Mouse (Mus musculus) MEL (cell line): Measurements from ENCODE around the gene Ralb. TPM values are rescaled to one million over a fixed set of nuclear protein-coding genes. Genes with fewer than 3 reads are reported as not detected.

Experiments
- DNase-seq: peaks from one replicate; pipeline ENCODE4 v3.0.0; 2011; ENCODE audit warnings: low read depth, low spot score
- H3K27ac ChIP-seq: 2 replicates; pipeline ENCODE4 v1.5.1; 2012; ENCODE audit warnings: low read depth, mild to moderate bottlenecking, control low read depth, low read length, moderate library complexity; ENCODE audit not compliant: control insufficient read depth
- H3K27me3 ChIP-seq, 2 experiments: fragments of 150-350 bp in 1 of 2; sonication (generic) in 1 of 2; 2 replicates each; pipeline ENCODE4 v1.6.1; 2012; ENCODE audit warnings: low read length in 2 of 2, mild to moderate bottlenecking in 2 of 2, improper control_type of control experiment in 1 of 2, moderate library complexity in 1 of 2; ENCODE audit not compliant: insufficient read depth in 2 of 2, control insufficient read depth in 1 of 2
- H3K36me3 ChIP-seq, 2 experiments: 2 replicates each; pipeline ENCODE4 v1.6.1; 2012 to 2014; ENCODE audit warnings: low read length in 2 of 2, improper control_type of control experiment in 1 of 2, inconsistent platforms in 1 of 2, mild to moderate bottlenecking in 1 of 2; ENCODE audit not compliant: insufficient read depth in 2 of 2, control insufficient read depth in 1 of 2
- H3K4me1 ChIP-seq, 2 experiments: fragments of 150-350 bp in 1 of 2; sonication (generic) in 1 of 2; 2 replicates each; pipeline ENCODE4 v1.6.1; 2012; ENCODE audit warnings: low read length in 2 of 2, improper control_type of control experiment in 1 of 2, mild to moderate bottlenecking in 1 of 2; ENCODE audit not compliant: insufficient read depth in 2 of 2, control insufficient read depth in 1 of 2
- H3K4me3 ChIP-seq, 2 experiments: fragments of 150-350 bp in 1 of 2; sonication (generic) in 1 of 2; 2 replicates each; pipeline ENCODE4 v1.5.1; 2012; ENCODE audit warnings: low read depth in 2 of 2, low read length in 2 of 2, mild to moderate bottlenecking in 2 of 2, moderate library complexity in 2 of 2, control low read depth in 1 of 2, improper control_type of control experiment in 1 of 2; ENCODE audit not compliant: control insufficient read depth in 1 of 2, insufficient read depth in 1 of 2
- H3K79me2 ChIP-seq: 2 replicates; pipeline ENCODE4 v1.6.1; 2012; ENCODE audit warnings: mild to moderate bottlenecking, low read length, moderate library complexity; ENCODE audit not compliant: control insufficient read depth, poor library complexity, insufficient read depth
- H3K9ac ChIP-seq: 2 replicates; pipeline ENCODE4 v1.6.1; 2012; ENCODE audit warnings: low read depth, mild to moderate bottlenecking, control low read depth, low read length, moderate library complexity; ENCODE audit not compliant: control insufficient read depth, poor library complexity, severe bottlenecking
- H3K9me3 ChIP-seq: fragments of 150-350 bp; sonication (generic); replicated peaks from 2 replicates; pipeline ENCODE4 v1.6.1; 2012; ENCODE audit warnings: mild to moderate bottlenecking, low read length, improper control_type of control experiment, moderate library complexity; ENCODE audit not compliant: insufficient read depth
- BHLHE40 ChIP-seq: IDR thresholded peaks from 2 replicates; pipeline ENCODE4 v1.6.1; 2012; ENCODE audit warnings: low read depth, mild to moderate bottlenecking, inconsistent platforms, low read length, improper control_type of control experiment, borderline replicate concordance
- CTCF ChIP-seq, 3 experiments: IDR thresholded peaks in 2 of 3; conservative IDR thresholded peaks in 1 of 3; 2 replicates each; pipeline ENCODE4 v1.5.1; 2011 to 2012; ENCODE audit warnings: low read length in 3 of 3, low read depth in 2 of 3, mild to moderate bottlenecking in 2 of 3, improper control_type of control experiment in 1 of 3, inconsistent platforms in 1 of 3, mixed read lengths in 1 of 3, moderate library complexity in 1 of 3; ENCODE audit not compliant: control insufficient read depth in 1 of 3, insufficient read depth in 1 of 3, poor library complexity in 1 of 3, severe bottlenecking in 1 of 3
- E2F4 ChIP-seq: IDR thresholded peaks from 2 replicates; pipeline ENCODE4 v1.6.1; 2011; ENCODE audit warnings: low read depth, low read length, improper control_type of control experiment, borderline replicate concordance
- ELF1 ChIP-seq: IDR thresholded peaks from 2 replicates; pipeline ENCODE4 v1.6.1; 2014; ENCODE audit warnings: low read depth, mild to moderate bottlenecking, inconsistent platforms, low read length, improper control_type of control experiment, moderate library complexity
- EP300 ChIP-seq, 2 experiments: IDR thresholded peaks; 2 replicates each; pipeline ENCODE4 v1.6.1; 2011; ENCODE audit warnings: improper control_type of control experiment in 2 of 2, low read length in 2 of 2, low read depth in 1 of 2, mild to moderate bottlenecking in 1 of 2
- GABPA ChIP-seq: IDR thresholded peaks from 2 replicates; pipeline ENCODE4 v1.6.1; 2012; ENCODE audit warnings: low read depth, mild to moderate bottlenecking, inconsistent platforms, low read length, improper control_type of control experiment, moderate library complexity
- HCFC1 ChIP-seq: IDR thresholded peaks from 2 replicates; pipeline ENCODE4 v1.6.1; 2012; ENCODE audit warnings: low read depth, mild to moderate bottlenecking, inconsistent platforms, low read length, improper control_type of control experiment, moderate library complexity
- JUND ChIP-seq: IDR thresholded peaks from 2 replicates; pipeline ENCODE4 v1.6.1; 2011; ENCODE audit warnings: low read depth, mild to moderate bottlenecking, improper control_type of control experiment, low read length
- KAT2A ChIP-seq: conservative IDR thresholded peaks from 2 replicates; pipeline ENCODE4 v1.6.1; 2012; ENCODE audit warnings: low read depth, low read length, improper control_type of control experiment, inconsistent platforms
- MAFK ChIP-seq: IDR thresholded peaks from 2 replicates; pipeline ENCODE4 v1.6.1; 2011; ENCODE audit warnings: low read depth, mild to moderate bottlenecking, low read length, improper control_type of control experiment, borderline replicate concordance
- MAX ChIP-seq: IDR thresholded peaks from 2 replicates; pipeline ENCODE4 v1.6.1; 2011; ENCODE audit warnings: low read length, improper control_type of control experiment
- MAZ ChIP-seq: IDR thresholded peaks from 2 replicates; pipeline ENCODE4 v1.6.1; 2012; ENCODE audit warnings: low read depth, mild to moderate bottlenecking, inconsistent platforms, low read length, improper control_type of control experiment
- MXI1 ChIP-seq: IDR thresholded peaks from 2 replicates; pipeline ENCODE4 v1.6.1; 2011; ENCODE audit warnings: mild to moderate bottlenecking, low read depth, low read length, improper control_type of control experiment
- MYC ChIP-seq: IDR thresholded peaks from 2 replicates; pipeline ENCODE4 v1.6.1; 2011; ENCODE audit warnings: low read depth, mild to moderate bottlenecking, low read length, improper control_type of control experiment, moderate library complexity
- NELFE ChIP-seq: IDR thresholded peaks from 2 replicates; pipeline ENCODE4 v1.6.1; 2011; ENCODE audit warnings: low read depth, low read length, improper control_type of control experiment
- NRF1 ChIP-seq: IDR thresholded peaks from 2 replicates; pipeline ENCODE4 v1.6.1; 2014; ENCODE audit warnings: low read depth, mild to moderate bottlenecking, inconsistent platforms, low read length, improper control_type of control experiment, moderate library complexity; ENCODE audit not compliant: poor library complexity, insufficient read depth, severe bottlenecking
- POLR2A ChIP-seq, 2 experiments: IDR thresholded peaks; 2 replicates each; pipeline ENCODE4 v1.6.1; 2011 to 2012; ENCODE audit warnings: low read length in 2 of 2, mild to moderate bottlenecking in 2 of 2, control low read depth in 1 of 2, improper control_type of control experiment in 1 of 2, low read depth in 1 of 2, moderate library complexity in 1 of 2; ENCODE audit not compliant: control insufficient read depth in 1 of 2, insufficient read depth in 1 of 2, poor library complexity in 1 of 2
- RAD21 ChIP-seq: IDR thresholded peaks from 2 replicates; pipeline ENCODE4 v1.6.1; 2011; ENCODE audit warnings: mild to moderate bottlenecking, low read depth, low read length, improper control_type of control experiment
- SIN3A ChIP-seq: IDR thresholded peaks from 2 replicates; pipeline ENCODE4 v1.6.1; 2012; ENCODE audit warnings: low read length, improper control_type of control experiment, inconsistent platforms
- SMC3 ChIP-seq: IDR thresholded peaks from 2 replicates; pipeline ENCODE4 v1.6.1; 2011; ENCODE audit warnings: low read depth, low read length, improper control_type of control experiment
- TAL1 ChIP-seq: IDR thresholded peaks from 2 replicates; pipeline ENCODE4 v1.6.1; 2012; ENCODE audit warnings: mild to moderate bottlenecking, inconsistent platforms, low read length, moderate library complexity, mixed read lengths
- TBP ChIP-seq: IDR thresholded peaks from 2 replicates; pipeline ENCODE4 v1.8.0; 2011; ENCODE audit warnings: low read depth, low read length, improper control_type of control experiment
- UBTF ChIP-seq: IDR thresholded peaks from 2 replicates; pipeline ENCODE4 v1.6.1; 2012; ENCODE audit warnings: low read depth, mild to moderate bottlenecking, inconsistent platforms, low read length, improper control_type of control experiment, moderate library complexity, borderline replicate concordance; ENCODE audit not compliant: insufficient read depth
- USF2 ChIP-seq, 2 experiments: IDR thresholded peaks; 2 replicates each; pipeline ENCODE4 v1.6.1; 2011 to 2012; ENCODE audit warnings: improper control_type of control experiment in 2 of 2, low read length in 2 of 2, borderline replicate concordance in 1 of 2, inconsistent platforms in 1 of 2, low read depth in 1 of 2, mild to moderate bottlenecking in 1 of 2; ENCODE audit not compliant: insufficient read depth in 1 of 2
- ZC3H11A ChIP-seq: IDR thresholded peaks from 2 replicates; pipeline ENCODE4 v1.6.1; 2012; ENCODE audit warnings: low read depth, mild to moderate bottlenecking, inconsistent platforms, low read length, improper control_type of control experiment
- ZKSCAN1 ChIP-seq: IDR thresholded peaks from 2 replicates; pipeline ENCODE4 v1.6.1; 2012; ENCODE audit warnings: low read depth, mild to moderate bottlenecking, inconsistent platforms, low read length, improper control_type of control experiment, moderate library complexity
- ZNF384 ChIP-seq: IDR thresholded peaks from 2 replicates; pipeline ENCODE4 v1.6.1; 2012; ENCODE audit warnings: low read depth, mild to moderate bottlenecking, inconsistent platforms, low read length, improper control_type of control experiment
- polyA plus RNA-seq, 2 experiments: library from polyadenylated mRNA; stranded (reverse) in 1 of 2; unstranded in 1 of 2; fragments of >175 nt in 1 of 2; fragments of >200 nt in 1 of 2; gene quantifications; 2 replicates each; pipeline versions ENCODE4 v1.2.1 to v1.2.4; 2012; ENCODE audit warnings: low replicate concordance in 2 of 2, low read depth in 1 of 2; ENCODE audit not compliant: insufficient read length in 2 of 2, insufficient read depth in 1 of 2, missing spikeins in 1 of 2
- total RNA-seq: library from RNA; depleted of rRNA; stranded (reverse); fragments of 300-350 nt; gene quantifications from 2 replicates; pipeline ENCODE4 v1.2.3, GENCODE M21; 2012

Ralb gene
- total and polyA plus RNA-seq, 3 experiments = 28.0 to 45.1 TPM; not detected in 1

- no peak for TF ChIP-seq EP300 (IDR thresholded peaks at IDR 0.05; ENCODE audit: low read depth in 1 of 2, low read length in 2 of 2)
- no peak for TF ChIP-seq KAT2A
- TF ChIP-seq GABPA = no peak
- no peak for TF ChIP-seq SIN3A
- no peak for TF ChIP-seq E2F4
- peak; percentile 60; the same call in 1 of the 2 replicates for TF ChIP-seq MYC
- no peak for TF ChIP-seq MAZ
- TF ChIP-seq MAX = peak; percentile 79
- no peak for TF ChIP-seq NELFE
- peak; percentile 43 to 72 (median 69) for TF ChIP-seq CTCF (IDR thresholded peaks at IDR 0.05 in 2 of 3, conservative IDR thresholded peaks at IDR 0.05 in 1 of 3; ENCODE audit: control insufficient read depth in 1 of 3, insufficient read depth in 1 of 3, low read depth in 2 of 3, low read length in 3 of 3, poor library complexity in 1 of 3, severe bottlenecking in 1 of 3)
- TF ChIP-seq HCFC1 = no peak
- TF ChIP-seq RAD21 = peak; percentile 57
- peak; percentile 69 for TF ChIP-seq SMC3
- no peak for TF ChIP-seq POLR2A (IDR thresholded peaks at IDR 0.05; ENCODE audit: control insufficient read depth in 1 of 2, insufficient read depth in 1 of 2, low read depth in 1 of 2, low read length in 2 of 2, poor library complexity in 1 of 2)
- no peak for TF ChIP-seq ZNF384
- TF ChIP-seq NRF1 = no peak
- no peak for TF ChIP-seq ELF1
Measured at GRCm38 (mm10) chr1:119463386-119463785, 41.2 kb downstream of the Ralb start (continued).

- Histone ChIP-seq H3K4me3 (no peak overlapping the region), H3K9me3 (no peaks in the 10 kb centered on the region), H3K27ac (no peak overlapping the region), H3K79me2 (no peaks in the 10 kb centered on the region), H3K36me3 (no peaks in the 10 kb centered on the region; a peak in 1 of 4 replicates), H3K9ac (no peak overlapping the region), H3K4me1 (peaks cover 0 to 7% of the 10 kb centered on the region in 2 experiments; a peak in 2 of 4 replicates), H3K27me3 (no peaks in the 10 kb centered on the region)
- TF ChIP-seq POLR2A (IDR thresholded peaks at IDR 0.05; ENCODE audit: control insufficient read depth in 1 of 2, insufficient read depth in 1 of 2, low read depth in 1 of 2, low read length in 2 of 2, poor library complexity in 1 of 2) = no peak
- no peak for TF ChIP-seq MAFK
- TF ChIP-seq E2F4 = no peak
- DNase-seq = no peak
Measured at GRCm38 (mm10) chr1:119460062-119460461, 44.5 kb downstream of the Ralb start.

GRCm38 (mm10) chr1:119457993-119458605, 46.5 kb downstream of the Ralb start:
- H3K9ac ChIP-seq = 0 out of 2 replicates have a peak overlapping the region, but pooled peaks have one; percentile 12
- H3K9me3 ChIP-seq = no peaks in the 10 kb centered on the region
- H3K27ac ChIP-seq = no peak overlapping the region
- DNase-seq = peak; percentile 73
- H3K4me3 ChIP-seq = no peak overlapping the region
- H3K79me2 ChIP-seq = no peaks in the 10 kb centered on the region
- no peak for TF ChIP-seq TAL1
- no peak for TF ChIP-seq MXI1
- peak; percentile 96 for TF ChIP-seq RAD21
- peak; percentile 100 for TF ChIP-seq ZNF384
- TF ChIP-seq ZC3H11A = peak; percentile 82
- TF ChIP-seq TBP = no peak
- peak; percentile 82 for TF ChIP-seq SMC3
- TF ChIP-seq USF2 (IDR thresholded peaks at IDR 0.05; ENCODE audit: borderline replicate concordance in 1 of 2, insufficient read depth in 1 of 2, low read depth in 1 of 2, low read length in 2 of 2) = no peak
- TF ChIP-seq ZKSCAN1 = peak; percentile 69; the same call in 1 of the 2 replicates
- peak; percentile 56 to 87 (median 77) for TF ChIP-seq CTCF (IDR thresholded peaks at IDR 0.05 in 2 of 3, conservative IDR thresholded peaks at IDR 0.05 in 1 of 3; ENCODE audit: control insufficient read depth in 1 of 3, insufficient read depth in 1 of 3, low read depth in 2 of 3, low read length in 3 of 3, poor library complexity in 1 of 3, severe bottlenecking in 1 of 3)
- no peak for TF ChIP-seq JUND
- peak; percentile 38; the same call in 1 of the 2 replicates for TF ChIP-seq SIN3A
- TF ChIP-seq BHLHE40 = no peak
- TF ChIP-seq POLR2A (IDR thresholded peaks at IDR 0.05; ENCODE audit: control insufficient read depth in 1 of 2, insufficient read depth in 1 of 2, low read depth in 1 of 2, low read length in 2 of 2, poor library complexity in 1 of 2) = no peak
- TF ChIP-seq UBTF = no peak
- H3K27me3 ChIP-seq = no peaks in the 10 kb centered on the region; a peak in 1 of 4 replicates
- 0 out of 4 replicates have a peak, but pooled peaks cover 0 to 3% of the 10 kb centered on the region in 2 experiments for H3K4me1 ChIP-seq
- no peaks in the 10 kb centered on the region for H3K36me3 ChIP-seq
